ENCODE assay signal across 18 mouse cellular contexts in genomic region chr19:34827916-34828635, GRCm38 (mm10).
"Had no signal": no experiment of that assay in that cellular context is flagged by ENCODE, and none has a peak within 500 bp of the region (broad histone marks: within the 10 kb centered on the region; RNA-seq: fewer than 3 reads in every experiment).

No protein-coding gene starts in this region.

- DNase-seq: lung, adult 18-20 months; lung, embryonic 14.5 days; lung, postnatal 4 days; midbrain, embryonic 14.5 days; retina, postnatal 1 day; right cerebral cortex, adult 18-20 months; right cerebral cortex, postnatal 25 days; right cerebral cortex, postnatal 4 days; spleen, adult 18-20 months; thymus, adult 18-20 months; thymus, postnatal 14 days; thymus, postnatal 36 days had no signal

- H3K4me2 ChIP-seq: lung, embryonic 14.5 days; midbrain, embryonic 12.5 days; neural tube, embryonic 13.5 days; neural tube, embryonic 15.5 days had no signal

- H3K27ac ChIP-seq: midbrain, embryonic 10.5 days; midbrain, embryonic 12.5 days; neural tube, embryonic 13.5 days; neural tube, embryonic 15.5 days had no signal

- H3K9ac ChIP-seq: lung, embryonic 14.5 days; midbrain, embryonic 12.5 days; neural tube, embryonic 13.5 days; neural tube, embryonic 15.5 days had no signal

- H3K27me3 ChIP-seq: midbrain, embryonic 12.5 days; neural tube, embryonic 13.5 days; neural tube, embryonic 15.5 days had no signal

- ATAC-seq: midbrain, embryonic 16.5 days had no signal

- H3K4me3 ChIP-seq: midbrain, embryonic 10.5 days; midbrain, embryonic 12.5 days; myocyte; neural tube, embryonic 13.5 days; neural tube, embryonic 15.5 days had no signal

- H3K36me3 ChIP-seq: midbrain, embryonic 12.5 days; neural tube, embryonic 15.5 days had no signal

- H3K4me1 ChIP-seq: midbrain, embryonic 12.5 days; neural tube, embryonic 13.5 days; neural tube, embryonic 15.5 days had no signal

- H3K9me3 ChIP-seq: midbrain, embryonic 10.5 days; midbrain, embryonic 12.5 days; neural tube, embryonic 13.5 days; neural tube, embryonic 15.5 days had no signal
